Mouse (Mus musculus): ENCODE measurements at regions not wholly inside any gene's neighbourhood (a gene's known extent, or its start where the extent isn't known, plus 50 kb on each side); places are given as distances from the start of the nearest gene placed in this dataset.

- DNase-seq (ENCODE audit: low spot score): peak; percentile 11
These were observed 615.4 kb upstream of the Ins1 start for GRCm38 (mm10) chr19:51648586-51649158.

GRCm38 (mm10) chr19:51660186-51660585, 603.9 kb upstream of the Ins1 start:
- no peak for DNase-seq (ENCODE audit: low spot score)

- no peak for DNase-seq (ENCODE audit: low spot score)
These were observed 597.5 kb upstream of the Ins1 start for GRCm38 (mm10) chr19:51666626-51667025.

GRCm38 (mm10) chr19:51675706-51676105, 588.4 kb upstream of the Ins1 start:
- DNase-seq (ENCODE audit: low spot score): no peak

Measured in retina, embryonic 14.5 days (tissue).